Mouse (Mus musculus) limb, embryonic 14.5 days (tissue): ENCODE data around the gene Gpr157. TPM values are rescaled to one million over a fixed set of nuclear protein-coding genes. Genes with fewer than 3 reads are reported as not detected.

Source experiments
- ATAC-seq: fragments of 200-750 bp; cut with Nextera tagmentation; 2 replicates; pipeline ENCODE4 v1.8.0; 2017; ENCODE audit warnings: low read depth, moderate number of reproducible peaks, moderate TSS enrichment; ENCODE audit not compliant: low FRiP score
- DNase-seq: peaks from one replicate; pipeline ENCODE4 v3.0.0-alpha.2; 2015; ENCODE audit warnings: low spot score
- H3K27ac ChIP-seq: fragments of 300-500 bp; sonication (generic); replicated peaks from 2 replicates; pipeline ENCODE4 v1.5.1; 2014; ENCODE audit warnings: low read depth, mild to moderate bottlenecking, low read length, moderate library complexity, mixed read lengths
- H3K27me3 ChIP-seq: fragments of 300-500 bp; sonication (generic); 2 replicates; pipeline ENCODE4 v1.6.1; 2014; ENCODE audit warnings: low read length, mixed read lengths; ENCODE audit not compliant: control insufficient read depth, insufficient read depth
- H3K36me3 ChIP-seq: fragments of 300-500 bp; sonication (generic); 2 replicates; pipeline ENCODE4 v1.6.1; 2014; ENCODE audit warnings: mild to moderate bottlenecking, low read length, moderate library complexity, mixed read lengths; ENCODE audit not compliant: control insufficient read depth, insufficient read depth
- H3K4me1 ChIP-seq: fragments of 300-500 bp; sonication (generic); 2 replicates; pipeline ENCODE4 v1.6.1; 2014; ENCODE audit warnings: antibody characterized with exemption, low read length, mixed read lengths; ENCODE audit not compliant: control insufficient read depth, insufficient read depth
- H3K4me2 ChIP-seq: fragments of 300-500 bp; sonication (generic); replicated peaks from 2 replicates; pipeline ENCODE4 v1.6.1; 2014; ENCODE audit warnings: low read depth, mild to moderate bottlenecking, low read length, moderate library complexity; ENCODE audit not compliant: severe bottlenecking
- H3K4me3 ChIP-seq: fragments of 300-500 bp; sonication (generic); replicated peaks from 2 replicates; pipeline ENCODE4 v1.5.1; 2014; ENCODE audit warnings: low read length
- H3K9ac ChIP-seq: fragments of 300-500 bp; sonication (generic); 2 replicates; pipeline ENCODE4 v1.6.1; 2014; ENCODE audit warnings: mild to moderate bottlenecking, low read depth, low read length, moderate library complexity; ENCODE audit not compliant: severe bottlenecking
- H3K9me3 ChIP-seq: fragments of 300-500 bp; sonication (generic); 2 replicates; pipeline ENCODE4 v1.6.1; 2016; ENCODE audit warnings: low read length; ENCODE audit not compliant: control insufficient read depth
- POLR2A ChIP-seq: fragments of 200-500 bp; IDR thresholded peaks from 2 replicates; pipeline ENCODE4 v1.8.0; 2012; ENCODE audit warnings: inconsistent platforms, mild to moderate bottlenecking, moderate library complexity, borderline replicate concordance; ENCODE audit not compliant: insufficient read depth, insufficient read length; ENCODE audit errors: extremely low read depth
- WGBS: fragments of 180-500 bp; shearing (Covaris S2); extraction: QIAGEN DNeasy Blood & Tissue Kit; methylation state at CpG from one replicate; pipeline ENCODE4 v1.1.7; 2014; 5-methylcytosine and 5-hydroxymethylcytosine counted together
- polyA plus RNA-seq, 2 experiments: library from polyadenylated mRNA; depleted of rRNA in 1 of 2; stranded (reverse) in 1 of 2; unstranded in 1 of 2; fragments of >200 nt; fragmentation: Nextera tagmentation in 1 of 2; extraction: Ambion mirVana in 1 of 2; gene quantifications; 2 replicates each; pipeline versions ENCODE4 v1.2.1 to v1.2.3; 2012 to 2014

Gpr157 gene
- polyA plus RNA-seq, 2 experiments, result 0.52 to 3.8 TPM

DNA sequence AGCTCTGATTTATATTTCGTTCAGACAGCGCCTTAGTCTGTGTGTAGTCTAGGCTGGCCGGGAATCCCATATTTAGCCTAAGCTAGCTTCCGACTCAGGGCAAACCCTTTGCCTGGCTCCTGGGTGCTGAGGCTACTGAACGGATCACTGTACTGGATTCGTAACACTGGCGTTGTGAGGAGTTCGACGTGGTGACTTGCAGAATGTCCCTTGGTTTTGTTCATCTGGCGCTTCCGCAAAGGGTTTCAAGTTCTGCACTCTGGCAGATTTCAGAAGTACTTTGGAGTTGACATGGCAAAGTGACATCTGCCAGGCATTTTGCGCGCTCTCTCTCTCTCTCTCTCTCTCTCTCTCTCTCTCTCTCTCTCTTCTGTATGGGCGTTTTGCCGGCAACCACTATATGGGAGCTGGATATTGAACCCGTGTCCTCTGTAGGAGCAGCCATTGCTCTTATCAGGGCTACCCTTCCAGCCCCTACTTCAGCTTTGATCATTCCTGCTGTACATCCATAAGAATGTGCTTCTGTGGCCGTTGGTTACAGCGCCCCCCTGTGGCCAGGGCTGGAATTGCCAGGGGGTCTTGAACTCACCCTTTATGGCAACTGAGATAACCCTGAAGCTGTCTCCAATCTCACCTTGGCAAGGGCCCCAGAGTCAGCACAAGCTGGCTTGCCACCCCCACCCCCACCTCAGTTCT, 4.9 kb downstream of the Gpr157 start:
- DNase-seq, result no peak

GRCm38 (mm10) chr4:150092583-150092902, 5.4 kb downstream of the Gpr157 start:
- Histone ChIP-seq H3K4me1 (peaks cover 22% of the 10 kb centered on the region), H3K9ac (no peak overlapping the region), H3K27me3 (no peaks in the 10 kb centered on the region), H3K36me3 (no peaks in the 10 kb centered on the region), H3K27ac (no peak overlapping the region), H3K4me2 (no peak overlapping the region), H3K4me3 (no peak overlapping the region), H3K9me3 (no peaks in the 10 kb centered on the region)
- TF ChIP-seq POLR2A, result no peak
- ATAC-seq (no peak), DNase-seq (no peak)
- 64% methylated on average over 3 of the region's 3 CpGs for WGBS

More for the DNA sequence above, 4.9 kb downstream of the Gpr157 start:
- H3K27ac ChIP-seq, result no peak overlapping the region
- no peak for ATAC-seq
- H3K4me3 ChIP-seq, result no peak overlapping the region
- 85% methylated on average over 18 of the region's 18 CpGs for WGBS
- H3K9me3 ChIP-seq, result no peaks in the 10 kb centered on the region
- peaks cover 22% of the 10 kb centered on the region for H3K4me1 ChIP-seq
- H3K36me3 ChIP-seq, result no peaks in the 10 kb centered on the region
- no peak overlapping the region for H3K4me2 ChIP-seq
- no peak overlapping the region for H3K9ac ChIP-seq
- H3K27me3 ChIP-seq, result no peaks in the 10 kb centered on the region
- no peak for TF ChIP-seq POLR2A

GRCm38 (mm10) chr4:150093560-150094462, 6.6 kb downstream of the Gpr157 start:
- H3K4me3 ChIP-seq, result no peak overlapping the region
- H3K4me1 ChIP-seq, result peaks cover 16% of the 10 kb centered on the region
- ATAC-seq, result no peak
- DNase-seq, result no peak
- TF ChIP-seq POLR2A, result no peak
- no peak overlapping the region for H3K27ac ChIP-seq
- no peaks in the 10 kb centered on the region for H3K27me3 ChIP-seq
- H3K9ac ChIP-seq, result no peak overlapping the region
- no peaks in the 10 kb centered on the region for H3K36me3 ChIP-seq
- no peak overlapping the region for H3K4me2 ChIP-seq
- WGBS, result 40% methylated on average over 10 of the region's 12 CpGs
- H3K9me3 ChIP-seq, result no peaks in the 10 kb centered on the region

DNA sequence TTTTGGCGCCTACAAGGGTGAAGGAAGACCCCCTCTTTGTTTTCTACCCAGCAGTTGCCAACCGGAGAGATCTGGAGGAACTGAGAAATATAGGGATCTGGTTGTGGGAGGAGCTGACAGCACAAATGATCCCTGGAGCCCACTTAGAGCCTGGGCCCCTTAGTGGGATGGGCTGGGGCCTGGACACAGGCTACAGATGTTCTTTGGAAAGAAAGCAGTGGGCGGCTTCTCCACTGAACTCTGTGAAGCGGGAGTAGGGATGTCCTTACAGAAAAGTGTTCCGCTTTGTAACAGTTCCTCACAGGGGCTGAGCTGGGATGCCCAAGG, 7.3 kb downstream of the Gpr157 start:
- no peak overlapping the region for H3K9ac ChIP-seq
- 52% methylated on average over 5 of the region's 5 CpGs for WGBS
- H3K4me2 ChIP-seq, result no peak overlapping the region
- 0 out of 2 replicates have a peak, but pooled peaks have one; percentile 21 for ATAC-seq
- TF ChIP-seq POLR2A, result no peak
- no peaks in the 10 kb centered on the region for H3K9me3 ChIP-seq
- H3K27me3 ChIP-seq, result no peaks in the 10 kb centered on the region
- H3K27ac ChIP-seq, result no peak overlapping the region
- DNase-seq, result no peak
- peaks cover 16% of the 10 kb centered on the region for H3K4me1 ChIP-seq
- no peaks in the 10 kb centered on the region for H3K36me3 ChIP-seq
- no peak overlapping the region for H3K4me3 ChIP-seq

GRCm38 (mm10) chr4:150096309-150096708, 9.1 kb downstream of the Gpr157 start:
- DNase-seq, result no peak
- Histone ChIP-seq H3K4me1 (peaks cover 16% of the 10 kb centered on the region), H3K36me3 (no peaks in the 10 kb centered on the region), H3K27me3 (no peaks in the 10 kb centered on the region), H3K4me3 (no peak overlapping the region), H3K27ac (no peak overlapping the region), H3K9me3 (no peaks in the 10 kb centered on the region), H3K9ac (no peak overlapping the region), H3K4me2 (no peak overlapping the region)
- ATAC-seq, result no peak
- TF ChIP-seq POLR2A, result no peak
- 74% methylated on average over 7 of the region's 7 CpGs for WGBS
